Mouse (Mus musculus): Measurements from ENCODE around the gene Arih2.

The Arih2 gene

DNA sequence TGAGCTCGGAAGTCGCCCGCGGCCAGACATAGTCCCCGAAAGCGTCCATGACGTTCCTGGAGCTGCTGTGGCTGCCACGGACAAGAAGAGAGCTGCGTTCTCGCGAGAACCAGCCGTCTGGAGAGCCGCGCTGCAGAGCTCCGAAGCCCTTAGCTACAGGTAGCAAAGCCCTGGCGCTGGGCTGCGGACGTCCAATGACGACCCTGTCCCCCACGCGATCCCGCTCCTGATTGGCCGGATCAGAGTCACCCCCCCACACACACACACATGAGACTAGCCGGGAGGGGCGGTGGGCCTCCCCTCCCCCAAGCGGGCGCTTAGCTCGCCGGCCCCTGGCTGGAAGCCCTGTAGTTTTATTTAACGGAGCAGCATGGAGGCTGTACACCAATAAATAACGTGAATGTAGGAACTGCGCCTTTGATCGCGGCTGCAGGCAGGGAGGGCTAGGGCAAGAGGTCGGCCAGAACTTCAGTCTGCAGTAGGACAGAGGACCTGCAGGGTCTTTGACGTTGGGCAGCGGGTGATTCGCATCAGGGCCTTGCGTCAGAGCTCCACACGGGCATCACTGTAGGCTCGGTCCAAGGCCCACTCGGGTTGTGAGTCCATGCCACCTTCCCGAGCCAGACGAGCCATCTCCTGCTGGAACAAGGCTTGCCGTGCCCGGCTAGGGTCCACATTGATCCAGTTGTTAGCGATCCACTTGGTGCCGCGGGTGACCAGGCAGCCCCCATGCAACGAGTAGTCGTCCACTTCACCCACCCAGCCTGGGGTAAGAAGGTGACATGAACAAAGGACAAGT lies 70.4 kb downstream of the Arih2 start, which contains the start of gene Wdr6:
Wdr6 (minus strand) TSS at position 195 of the 799 bp plus-strand sequence.
- peak; percentile 97 for DNase-seq

- DNase-seq = no peak
Observed at GRCm38 (mm10) chr9:108577934-108578544, 71.1 kb downstream of the Arih2 start.

- DNase-seq = no peak
Observed at GRCm38 (mm10) chr9:108577025-108577424, 72.2 kb downstream of the Arih2 start.

- DNase-seq = no peak
Observed at GRCm38 (mm10) chr9:108575321-108576297, 73.6 kb downstream of the Arih2 start.

DNA sequence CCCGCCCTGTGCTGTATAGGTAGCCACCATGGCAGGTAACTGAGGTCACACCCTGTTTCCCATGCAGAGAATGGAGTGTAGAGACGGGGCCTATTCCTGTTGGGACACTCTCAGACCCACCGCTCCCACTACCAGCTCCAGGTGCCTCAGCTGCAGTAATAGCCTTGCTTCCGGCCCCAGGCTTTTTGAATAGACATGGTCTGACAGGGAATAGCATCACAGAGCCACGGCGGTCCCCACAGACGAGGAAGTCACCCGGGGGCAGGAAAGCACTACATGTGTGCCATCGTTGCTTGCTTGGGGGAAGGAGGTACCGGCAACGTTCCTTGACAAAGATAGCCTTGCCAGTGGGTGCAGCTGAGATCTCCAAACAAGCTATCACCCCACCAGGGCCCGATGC lies 74.3 kb downstream of the Arih2 start:
- DNase-seq = no peak

DNA sequence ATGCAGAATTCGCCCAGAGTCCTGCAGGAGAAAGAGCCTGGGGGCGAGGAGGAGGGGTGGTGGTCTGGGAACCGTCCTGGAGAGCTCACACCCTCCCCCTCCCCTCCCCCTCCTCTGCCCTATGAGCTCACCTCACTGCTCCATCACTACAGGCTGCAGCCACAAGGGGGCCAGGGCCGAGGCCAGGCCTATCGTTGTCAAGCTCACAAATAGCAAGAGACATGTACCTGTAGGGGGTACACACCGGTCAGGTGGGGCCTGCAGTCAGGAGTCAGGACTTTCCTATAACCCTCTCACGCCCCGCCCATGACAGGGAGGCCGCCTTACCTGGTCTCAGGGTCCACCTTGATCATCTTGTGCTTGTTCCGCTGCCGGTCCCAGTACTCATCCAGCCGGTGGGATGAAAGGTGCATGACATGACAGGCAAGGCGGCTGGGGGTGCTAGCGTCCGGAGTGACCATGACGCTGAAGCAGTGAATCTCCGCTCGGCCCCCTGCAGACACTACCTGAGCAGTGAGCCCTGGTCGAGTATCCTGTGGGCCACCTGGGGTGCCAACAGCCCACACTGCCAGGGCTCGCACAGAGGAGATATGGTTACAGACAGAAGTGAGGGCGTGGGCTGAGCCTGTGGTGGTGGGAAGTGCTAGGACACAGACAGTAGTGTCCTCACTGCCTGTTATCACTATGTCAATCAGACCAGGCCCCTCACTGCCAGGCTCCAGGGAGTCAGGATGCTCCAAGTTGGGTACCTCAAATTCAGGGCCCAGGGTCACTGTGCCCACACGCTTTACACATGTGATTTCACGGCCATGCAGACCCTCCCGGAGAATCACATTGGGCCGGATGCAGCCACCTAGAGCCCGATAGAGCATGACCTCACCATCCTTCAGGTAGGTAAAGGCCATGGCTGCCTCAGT lies 75.2 kb downstream of the Arih2 start:
- peak; percentile 57 for DNase-seq

DNA sequence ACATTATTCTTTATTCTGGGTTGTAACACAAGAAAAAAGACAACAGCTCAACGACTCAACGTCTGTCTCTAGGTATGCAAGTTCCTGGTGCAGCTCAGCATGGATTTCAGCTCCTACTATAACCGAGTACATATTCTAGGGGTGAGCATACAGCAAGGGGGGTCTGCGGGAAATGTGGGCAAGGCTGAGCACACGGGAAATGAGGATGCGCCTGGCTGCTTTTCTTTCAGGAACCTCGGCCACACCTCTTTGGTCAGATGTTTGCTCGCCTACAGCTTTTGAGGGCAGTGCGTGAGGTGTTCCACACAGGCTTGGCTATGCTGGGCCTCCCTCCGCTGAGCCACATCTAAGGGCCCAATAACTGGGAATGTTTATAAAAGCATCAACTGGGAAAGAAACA lies 76.9 kb downstream of the Arih2 start:
- no peak for DNase-seq

GRCm38 (mm10) chr9:108571401-108571973 lies 77.7 kb downstream of the Arih2 start:
- no peak for DNase-seq

DNA sequence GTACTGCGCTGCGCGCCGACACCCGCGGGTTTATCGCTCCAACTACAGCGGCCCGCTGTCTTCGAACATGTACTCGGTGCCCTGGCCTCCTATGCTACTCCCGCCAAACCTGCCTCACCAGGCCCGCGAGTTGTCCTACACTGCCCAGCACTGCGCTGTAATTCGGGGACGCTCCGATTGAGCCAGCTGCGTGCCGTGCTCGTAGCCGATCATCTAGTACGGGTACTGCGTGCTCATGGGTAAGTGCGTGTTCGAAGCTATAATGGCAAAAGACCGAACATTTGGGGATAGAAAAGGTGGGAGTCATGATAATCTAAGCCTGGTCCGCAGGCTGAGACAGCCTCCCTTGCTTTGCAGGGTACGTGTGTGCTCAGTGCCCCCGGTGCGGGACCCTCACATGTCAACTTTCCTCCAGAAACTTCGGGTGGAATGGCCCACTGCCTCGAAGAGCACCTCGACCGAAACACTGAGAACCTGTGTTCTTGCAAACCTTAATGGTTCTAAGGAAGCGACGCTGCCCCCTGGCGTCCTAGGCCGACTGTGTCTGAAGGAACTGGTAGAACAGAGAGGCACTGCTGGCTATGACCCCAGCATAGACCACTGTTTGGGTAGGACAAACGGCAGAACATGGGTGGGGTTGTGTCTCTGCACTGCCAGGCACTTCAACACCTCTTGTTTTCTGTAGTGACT lies 78.8 kb downstream of the Arih2 start:
- DNase-seq = peak; percentile 78

DNA sequence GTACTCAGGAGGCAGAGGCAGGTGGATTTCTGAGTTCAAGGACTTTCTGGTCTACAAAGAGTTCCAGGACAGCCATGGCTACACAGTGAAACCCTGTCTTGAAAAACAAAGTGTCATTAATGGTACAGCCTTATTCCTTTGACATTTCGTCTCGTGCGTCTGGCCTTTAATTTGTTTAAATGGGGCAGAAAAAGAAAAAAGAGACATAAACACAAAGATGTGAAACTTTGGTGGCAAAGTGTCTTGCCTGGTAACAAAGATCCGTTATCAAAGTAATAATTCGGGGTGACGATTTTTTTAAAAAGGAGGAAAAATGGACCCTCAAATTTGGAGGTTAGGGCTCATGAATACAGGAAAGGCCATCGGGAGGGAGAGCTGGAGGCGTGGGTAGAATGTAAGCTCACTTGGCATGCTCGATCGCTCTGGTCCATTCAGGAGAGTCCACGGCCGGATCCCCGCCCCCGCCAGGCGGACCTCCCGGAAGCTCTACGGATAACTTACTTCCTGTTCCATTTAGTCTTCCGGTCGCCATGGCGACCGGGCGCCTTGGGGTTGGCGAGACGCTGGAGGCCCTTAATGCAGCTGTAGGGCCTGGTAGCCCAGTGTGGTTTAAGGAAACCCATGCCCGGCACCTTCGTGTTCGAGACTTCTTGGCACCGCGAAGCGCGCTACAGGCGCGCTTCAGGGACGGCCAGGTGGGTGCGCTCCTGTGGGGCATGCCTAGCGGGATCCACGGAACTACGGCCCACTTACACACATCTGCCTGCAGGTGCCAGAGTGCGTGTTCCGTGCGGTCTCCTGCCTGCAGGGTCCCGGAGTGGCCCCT lies 79.6 kb downstream of the Arih2 start, which contains the start of gene Dalrd3:
Dalrd3 (plus strand) TSS at position 506 of the 826 bp plus-strand sequence.
- DNase-seq = peak; percentile 96

DNA sequence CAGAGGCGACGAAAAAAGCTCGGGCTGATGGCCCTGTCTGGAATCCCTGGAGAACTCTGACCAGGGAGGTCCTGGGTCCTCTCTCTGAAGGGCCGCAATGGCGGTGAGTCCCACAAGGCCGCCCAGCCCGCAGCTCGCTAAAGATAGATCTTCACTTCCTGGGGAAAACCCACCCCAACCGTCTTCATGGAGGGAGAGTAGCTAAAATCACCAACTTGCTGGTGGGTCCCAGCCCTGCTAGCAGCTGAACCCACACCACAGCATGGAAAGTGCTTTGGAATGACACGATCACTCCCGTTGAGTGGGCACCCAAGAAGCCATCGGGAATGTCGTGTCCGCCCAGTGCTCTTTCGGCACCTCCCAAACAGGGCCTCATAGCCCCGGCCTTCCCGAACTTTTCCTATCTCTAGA lies 80.7 kb downstream of the Arih2 start:
- DNase-seq = no peak

DNA sequence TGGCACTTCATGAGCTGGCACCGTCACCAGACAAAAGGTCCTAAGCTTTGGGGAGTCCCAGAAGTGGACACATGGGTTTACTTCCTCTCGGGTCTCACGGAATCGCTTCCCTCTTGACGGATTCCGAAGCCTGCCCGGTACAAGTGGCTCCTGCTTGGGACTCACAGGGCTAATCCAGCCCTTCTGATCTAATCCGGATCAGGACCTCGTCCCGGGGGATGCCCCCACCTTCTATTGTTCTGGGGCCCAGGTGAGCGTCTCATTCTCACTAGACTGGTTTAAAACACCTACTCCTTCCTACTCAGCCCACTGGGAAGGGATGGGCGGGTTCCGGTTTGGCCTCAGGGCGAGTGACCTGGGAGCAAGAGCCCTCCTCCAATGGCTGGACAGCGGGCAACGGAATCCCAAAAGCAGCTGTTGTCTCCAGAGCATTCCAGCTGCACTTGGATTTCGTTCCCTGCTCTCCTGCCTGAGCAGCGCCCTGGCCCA lies 81.2 kb downstream of the Arih2 start:
- no peak for DNase-seq

DNA sequence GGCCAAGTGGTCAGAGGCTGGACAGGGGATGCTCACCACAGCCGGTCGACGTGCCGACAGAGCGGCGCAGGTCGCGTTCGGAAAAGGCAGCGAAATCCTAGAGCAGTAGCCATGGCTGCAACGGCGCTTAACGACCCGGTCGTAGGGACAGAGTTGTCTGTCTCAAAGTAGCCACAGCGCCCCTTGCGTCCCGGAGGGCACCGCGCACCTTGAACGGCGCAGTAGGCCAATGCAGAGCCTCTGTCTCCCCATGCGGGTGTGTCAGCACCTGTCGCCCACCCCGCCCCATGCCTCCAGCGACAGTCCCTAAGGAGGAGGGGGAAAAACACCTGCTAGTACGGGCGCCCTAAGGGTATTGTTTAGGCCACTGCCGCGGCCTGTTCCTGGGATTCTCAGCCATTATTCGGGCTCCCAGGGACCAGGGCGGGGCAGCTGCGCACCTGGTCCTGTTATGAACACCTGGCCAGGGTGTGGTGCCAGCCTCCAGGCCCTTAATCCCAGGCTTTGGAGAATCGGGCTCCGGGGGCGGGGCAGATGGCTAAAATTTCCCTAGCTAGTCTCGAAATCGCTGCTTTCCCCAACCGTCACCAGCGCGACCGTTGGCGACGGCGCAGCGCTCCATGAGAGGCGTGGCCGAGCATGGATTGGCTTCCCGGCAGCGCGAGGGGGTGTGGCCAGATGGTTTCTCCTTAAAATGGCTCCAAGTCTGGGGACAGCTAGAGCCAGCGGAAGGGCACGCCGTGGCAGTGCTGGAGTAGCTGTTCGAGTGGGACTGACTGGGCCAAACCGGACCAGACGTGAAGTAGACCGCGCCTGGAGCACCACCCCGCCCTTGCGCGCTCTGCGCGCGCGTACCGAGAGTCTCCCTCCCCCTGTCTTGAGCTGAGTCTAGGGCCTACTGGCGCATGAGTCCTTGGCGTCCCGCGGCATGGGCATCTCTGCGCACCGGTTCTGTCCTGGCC lies 82.1 kb downstream of the Arih2 start, which contains the start of gene Ndufaf3:
Ndufaf3 (minus strand) TSS at position 620 of the 962 bp plus-strand sequence.
- peak; percentile 96 for DNase-seq

GRCm38 (mm10) chr9:108565881-108566814 lies 83.0 kb downstream of the Arih2 start:
- DNase-seq = no peak

GRCm38 (mm10) chr9:108564131-108564530 lies 85.1 kb downstream of the Arih2 start:
- DNase-seq = no peak

DNA sequence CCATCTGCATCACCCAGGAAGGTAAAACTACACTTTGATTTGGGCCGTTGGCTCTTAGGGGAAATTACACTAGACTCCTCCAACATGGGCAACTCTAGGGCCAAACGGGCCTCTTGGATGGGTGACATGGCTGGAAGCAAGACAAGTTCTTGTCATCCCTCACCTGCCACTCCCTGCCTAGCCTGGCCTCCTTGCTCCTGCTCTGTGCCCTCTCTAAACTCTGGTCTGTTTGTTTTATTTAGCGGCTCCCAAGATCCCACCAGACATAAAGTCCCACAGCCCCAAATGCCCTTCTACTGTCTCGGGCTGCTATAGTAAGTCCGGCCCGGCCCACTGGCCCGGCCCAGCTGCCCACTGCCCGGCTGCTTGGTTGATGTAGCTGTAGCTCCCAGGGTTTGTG lies 85.5 kb downstream of the Arih2 start:
- DNase-seq = no peak

DNA sequence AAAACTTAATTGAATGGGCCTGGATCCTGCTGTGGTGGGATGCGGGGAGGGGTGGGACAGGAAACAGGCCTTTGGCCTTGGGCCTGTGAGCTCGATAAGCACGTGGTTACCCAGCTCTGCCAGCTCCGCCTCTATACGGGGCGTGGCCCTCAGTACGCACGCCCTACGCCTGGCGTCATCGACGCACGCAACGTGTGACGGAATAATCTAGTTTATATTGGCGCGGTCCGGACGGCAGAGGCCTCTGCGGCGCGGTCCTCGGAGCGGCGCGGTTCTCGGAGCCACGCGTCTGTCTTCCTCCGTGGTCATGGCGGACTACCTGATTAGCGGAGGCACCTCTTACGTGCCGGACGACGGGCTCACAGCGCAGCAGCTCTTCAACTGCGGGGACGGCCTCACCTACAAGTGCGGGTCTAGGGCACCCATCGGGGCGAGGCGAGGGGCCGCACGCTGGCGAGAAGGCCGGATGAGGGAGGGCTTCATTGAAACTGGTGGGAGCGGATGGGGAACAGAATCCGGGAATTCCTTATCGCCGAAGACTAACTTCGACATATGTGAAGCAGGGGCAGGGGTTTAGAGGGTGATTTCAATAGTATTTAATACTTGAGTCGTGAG lies 88.9 kb downstream of the Arih2 start, which contains the start of gene Impdh2:
Impdh2 (plus strand) TSS at position 60 of the 615 bp plus-strand sequence.
- peak; percentile 95 for DNase-seq

Data from kidney, adult 11 months (tissue).